Mouse (Mus musculus) olfactory bulb, adult 2 months (tissue): ENCODE measurements around the gene Thumpd2.

ENCODE experiments used
- CTCF ChIP-seq: fragments of 200-500 bp; IDR thresholded peaks from 2 replicates; pipeline ENCODE4 v1.5.1; 2012; ENCODE audit warnings: low read depth, mild to moderate bottlenecking, low read length, moderate library complexity; ENCODE audit not compliant: insufficient read depth
- POLR2A ChIP-seq: fragments of 200-500 bp; IDR thresholded peaks from 2 replicates; pipeline ENCODE4 v1.6.1; 2012; ENCODE audit warnings: mild to moderate bottlenecking, low read depth, low read length, moderate library complexity; ENCODE audit not compliant: insufficient read depth

- TF ChIP-seq POLR2A (no peak), CTCF (no peak)
Observed at GRCm38 (mm10) chr17:81055522-81055921, 9.4 kb downstream of the Thumpd2 start.
